Mouse (Mus musculus): ENCODE measurements around the gene Dcaf1. TPM values are rescaled to one million over a fixed set of nuclear protein-coding genes. Genes with fewer than 3 reads are reported as not detected.
A peak's percentile ranks its signal among the peaks of the same experiment; 100 is the strongest.

Gene Dcaf1
- total and polyA plus RNA-seq, 2 experiments from 2014 or later = 7.6 to 27.2 TPM

- peaks cover 43% of the 10 kb centered on the region for H3K36me3 ChIP-seq (ENCODE audit: insufficient read depth, low read length)
- peak; percentile 82 for TF ChIP-seq CTCF (IDR thresholded peaks at IDR 0.05)
Observed at GRCm38 (mm10) chr9:106903791-106904134, 82.1 kb downstream of the Dcaf1 start.

GRCm38 (mm10) chr9:106906597-106906996 is 84.9 kb downstream of the Dcaf1 start:
- DNase-seq (ENCODE audit: low spot score) (no peak), ATAC-seq (ENCODE audit: low FRiP score) (no peak)
- no peak overlapping the region for H3K9ac ChIP-seq (replicated peaks; ENCODE audit: low read length, poor library complexity, severe bottlenecking)
- WGBS = 91% methylated on average over 8 of the region's 8 CpGs
- H3K36me3 ChIP-seq (ENCODE audit: insufficient read depth, low read length) = peaks cover 42% of the 10 kb centered on the region
- no peaks in the 10 kb centered on the region for H3K27me3 ChIP-seq (ENCODE audit: insufficient read depth, low read length)
- H3K4me1 ChIP-seq (ENCODE audit: insufficient read depth, low read length) = no peaks in the 10 kb centered on the region
- H3K4me2 ChIP-seq (ENCODE audit: low read depth, low read length, poor library complexity, severe bottlenecking) = no peak overlapping the region
- no peaks in the 10 kb centered on the region for H3K9me3 ChIP-seq (ENCODE audit: low read length)
- TF ChIP-seq CTCF (IDR thresholded peaks at IDR 0.05) = no peak
- no peak overlapping the region for H3K27ac ChIP-seq (ENCODE audit: low read depth, low read length)
- no peak overlapping the region for H3K4me3 ChIP-seq (ENCODE audit: low read depth, low read length)

More at GRCm38 (mm10) chr9:106903791-106904134, 82.1 kb downstream of the Dcaf1 start:
- H3K4me3 ChIP-seq (ENCODE audit: low read depth, low read length) = no peak overlapping the region
- H3K4me2 ChIP-seq (ENCODE audit: low read depth, low read length, poor library complexity, severe bottlenecking) = no peak overlapping the region
- H3K9me3 ChIP-seq (ENCODE audit: low read length) = no peaks in the 10 kb centered on the region
- no peak overlapping the region for H3K9ac ChIP-seq (replicated peaks; ENCODE audit: low read length, poor library complexity, severe bottlenecking)
- no peak for ATAC-seq (ENCODE audit: low FRiP score)
- no peaks in the 10 kb centered on the region for H3K27me3 ChIP-seq (ENCODE audit: insufficient read depth, low read length)
- 11% methylated on average over 1 of the region's 1 CpGs for WGBS
- H3K4me1 ChIP-seq (ENCODE audit: insufficient read depth, low read length) = no peaks in the 10 kb centered on the region
- H3K27ac ChIP-seq (ENCODE audit: low read depth, low read length) = no peak overlapping the region
- DNase-seq (ENCODE audit: low spot score) = peak; percentile 82

GRCm38 (mm10) chr9:106908174-106908573 is 86.5 kb downstream of the Dcaf1 start:
- Histone ChIP-seq H3K27me3 (ENCODE audit: insufficient read depth, low read length) (no peaks in the 10 kb centered on the region), H3K9me3 (ENCODE audit: low read length) (no peaks in the 10 kb centered on the region), H3K27ac (ENCODE audit: low read depth, low read length) (no peak overlapping the region), H3K4me2 (ENCODE audit: low read depth, low read length, poor library complexity, severe bottlenecking) (no peak overlapping the region), H3K4me3 (ENCODE audit: low read depth, low read length) (no peak overlapping the region), H3K9ac (replicated peaks; ENCODE audit: low read length, poor library complexity, severe bottlenecking) (no peak overlapping the region), H3K4me1 (ENCODE audit: insufficient read depth, low read length) (no peaks in the 10 kb centered on the region), H3K36me3 (ENCODE audit: insufficient read depth, low read length) (peaks cover 41% of the 10 kb centered on the region)
- DNase-seq (ENCODE audit: low spot score) (no peak), ATAC-seq (ENCODE audit: low FRiP score) (no peak)
- TF ChIP-seq CTCF (IDR thresholded peaks at IDR 0.05) = no peak
- WGBS = 85% methylated on average over 3 of the region's 3 CpGs

GRCm38 (mm10) chr9:106908715-106909114 is 87.0 kb downstream of the Dcaf1 start:
- 59% methylated on average over 5 of the region's 5 CpGs for WGBS
- no peak overlapping the region for H3K27ac ChIP-seq (ENCODE audit: low read depth, low read length)
- H3K9me3 ChIP-seq (ENCODE audit: low read length) = no peaks in the 10 kb centered on the region
- no peak overlapping the region for H3K4me3 ChIP-seq (ENCODE audit: low read depth, low read length)
- no peak overlapping the region for H3K4me2 ChIP-seq (ENCODE audit: low read depth, low read length, poor library complexity, severe bottlenecking)
- peaks cover 41% of the 10 kb centered on the region for H3K36me3 ChIP-seq (ENCODE audit: insufficient read depth, low read length)
- no peak overlapping the region for H3K9ac ChIP-seq (replicated peaks; ENCODE audit: low read length, poor library complexity, severe bottlenecking)
- DNase-seq (ENCODE audit: low spot score) = no peak
- no peak for ATAC-seq (ENCODE audit: low FRiP score)
- TF ChIP-seq CTCF (IDR thresholded peaks at IDR 0.05) = no peak
- no peaks in the 10 kb centered on the region for H3K27me3 ChIP-seq (ENCODE audit: insufficient read depth, low read length)
- no peaks in the 10 kb centered on the region for H3K4me1 ChIP-seq (ENCODE audit: insufficient read depth, low read length)

- Histone ChIP-seq H3K4me3 (ENCODE audit: low read depth, low read length) (no peak overlapping the region), H3K9me3 (ENCODE audit: low read length) (no peaks in the 10 kb centered on the region), H3K27ac (ENCODE audit: low read depth, low read length) (no peak overlapping the region), H3K4me2 (ENCODE audit: low read depth, low read length, poor library complexity, severe bottlenecking) (no peak overlapping the region), H3K27me3 (ENCODE audit: insufficient read depth, low read length) (no peaks in the 10 kb centered on the region), H3K36me3 (ENCODE audit: insufficient read depth, low read length) (peaks cover 47% of the 10 kb centered on the region), H3K9ac (replicated peaks; ENCODE audit: low read length, poor library complexity, severe bottlenecking) (no peak overlapping the region), H3K4me1 (ENCODE audit: insufficient read depth, low read length) (no peaks in the 10 kb centered on the region)
- WGBS = 80% methylated on average over 1 of the region's 1 CpGs
- TF ChIP-seq CTCF (IDR thresholded peaks at IDR 0.05) = no peak
- DNase-seq (ENCODE audit: low spot score) (no peak), ATAC-seq (ENCODE audit: low FRiP score) (no peak)
Observed at GRCm38 (mm10) chr9:106911624-106912023, 90.0 kb downstream of the Dcaf1 start.

GRCm38 (mm10) chr9:106913759-106914158 is 92.1 kb downstream of the Dcaf1 start:
- ATAC-seq (ENCODE audit: low FRiP score) = no peak
- 22% methylated on average over 1 of the region's 1 CpGs for WGBS

More at GRCm38 (mm10) chr9:106913759-106914158, 92.1 kb downstream of the Dcaf1 start:
- no peak for DNase-seq (ENCODE audit: low spot score)
- no peaks in the 10 kb centered on the region for H3K27me3 ChIP-seq (ENCODE audit: insufficient read depth, low read length)
- no peak overlapping the region for H3K27ac ChIP-seq (ENCODE audit: low read depth, low read length)
- no peaks in the 10 kb centered on the region for H3K4me1 ChIP-seq (ENCODE audit: insufficient read depth, low read length)
- no peak overlapping the region for H3K4me2 ChIP-seq (ENCODE audit: low read depth, low read length, poor library complexity, severe bottlenecking)
- peak; percentile 23 for TF ChIP-seq CTCF (IDR thresholded peaks at IDR 0.05)
- H3K9me3 ChIP-seq (ENCODE audit: low read length) = no peaks in the 10 kb centered on the region
- no peak overlapping the region for H3K9ac ChIP-seq (replicated peaks; ENCODE audit: low read length, poor library complexity, severe bottlenecking)
- H3K4me3 ChIP-seq (ENCODE audit: low read depth, low read length) = no peak overlapping the region
- peaks cover 33% of the 10 kb centered on the region for H3K36me3 ChIP-seq (ENCODE audit: insufficient read depth, low read length)
